Mouse (Mus musculus): ENCODE data around the gene Olfr1286. TPM values are rescaled to one million over a fixed set of nuclear protein-coding genes. Genes with fewer than 3 reads are reported as not detected.

The Olfr1286 gene
- not detected for polyA plus RNA-seq (2014; fragmentation: Illumina TruSeq; extraction: RNeasy Lipid Tissue Mini Kit (QIAGEN cat#74804); ENCODE audit: low replicate concordance)

DNA sequence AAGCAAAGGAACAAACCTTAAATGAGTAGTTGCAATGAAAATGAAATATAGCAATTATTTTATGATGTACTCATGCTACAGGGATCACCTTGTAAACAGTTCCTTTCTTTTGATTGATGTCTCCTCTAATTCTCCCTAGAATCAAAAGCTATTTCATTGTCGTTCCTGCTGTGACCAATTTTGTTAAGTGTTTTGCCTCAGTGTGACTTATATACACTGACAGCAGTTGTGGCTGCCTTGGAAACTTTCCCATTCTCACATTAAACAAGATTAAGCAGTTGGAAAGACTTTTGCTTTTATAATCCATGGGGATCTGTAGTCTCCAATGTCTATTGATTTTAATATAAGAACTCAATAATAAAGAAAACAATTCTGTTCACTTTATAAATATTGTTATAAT lies at the start of gene Olfr1286:
TSS of gene Olfr1286 (minus strand) at position 185 of the 400 bp plus-strand sequence.

GRCm38 (mm10) chr2:111448842-111449241 lies 25.9 kb upstream of the Olfr1286 start, which contains the start of gene Olfr1287:
Olfr1287 (plus strand) TSS chr2:111449142.

GRCm38 (mm10) chr2:111375222-111375621 lies 47.7 kb downstream of the Olfr1286 start, which contains the start of gene Olfr1284:
Olfr1284 (plus strand) TSS chr2:111375522.

Other genes with a start within 250 kb of the Olfr1286 start
- not detected for gene 4930430A15Rik, start 193.5 kb downstream of the Olfr1286 start, polyA plus RNA-seq (2014; fragmentation: Illumina TruSeq; extraction: RNeasy Lipid Tissue Mini Kit (QIAGEN cat#74804); ENCODE audit: low replicate concordance)
- gene Olfr1275, start 187.8 kb downstream of the Olfr1286 start, polyA plus RNA-seq (2014; fragmentation: Illumina TruSeq; extraction: RNeasy Lipid Tissue Mini Kit (QIAGEN cat#74804); ENCODE audit: low replicate concordance) = not detected
- gene Olfr1276, start 168.6 kb downstream of the Olfr1286 start, polyA plus RNA-seq (2014; fragmentation: Illumina TruSeq; extraction: RNeasy Lipid Tissue Mini Kit (QIAGEN cat#74804); ENCODE audit: low replicate concordance) = not detected
- not detected for gene Olfr1277, start 149.0 kb downstream of the Olfr1286 start, polyA plus RNA-seq (2014; fragmentation: Illumina TruSeq; extraction: RNeasy Lipid Tissue Mini Kit (QIAGEN cat#74804); ENCODE audit: low replicate concordance)
- not detected for gene Olfr1278, start 133.0 kb downstream of the Olfr1286 start, polyA plus RNA-seq (2014; fragmentation: Illumina TruSeq; extraction: RNeasy Lipid Tissue Mini Kit (QIAGEN cat#74804); ENCODE audit: low replicate concordance)
- not detected for gene Olfr1279, start 122.5 kb downstream of the Olfr1286 start, polyA plus RNA-seq (2014; fragmentation: Illumina TruSeq; extraction: RNeasy Lipid Tissue Mini Kit (QIAGEN cat#74804); ENCODE audit: low replicate concordance)
- not detected for gene Olfr1280, start 109.1 kb downstream of the Olfr1286 start, polyA plus RNA-seq (2014; fragmentation: Illumina TruSeq; extraction: RNeasy Lipid Tissue Mini Kit (QIAGEN cat#74804); ENCODE audit: low replicate concordance)
- gene Olfr1281, start 96.6 kb downstream of the Olfr1286 start, polyA plus RNA-seq (2014; fragmentation: Illumina TruSeq; extraction: RNeasy Lipid Tissue Mini Kit (QIAGEN cat#74804); ENCODE audit: low replicate concordance) = not detected
- not detected for gene Olfr1282, start 87.0 kb downstream of the Olfr1286 start, polyA plus RNA-seq (2014; fragmentation: Illumina TruSeq; extraction: RNeasy Lipid Tissue Mini Kit (QIAGEN cat#74804); ENCODE audit: low replicate concordance)
- gene Olfr1283, start 56.3 kb downstream of the Olfr1286 start, polyA plus RNA-seq (2014; fragmentation: Illumina TruSeq; extraction: RNeasy Lipid Tissue Mini Kit (QIAGEN cat#74804); ENCODE audit: low replicate concordance) = not detected
- gene Olfr1284, start 47.6 kb downstream of the Olfr1286 start, polyA plus RNA-seq (2014; fragmentation: Illumina TruSeq; extraction: RNeasy Lipid Tissue Mini Kit (QIAGEN cat#74804); ENCODE audit: low replicate concordance) = not detected
- not detected for gene Olfr1287, start 26.0 kb upstream of the Olfr1286 start, polyA plus RNA-seq (2014; fragmentation: Illumina TruSeq; extraction: RNeasy Lipid Tissue Mini Kit (QIAGEN cat#74804); ENCODE audit: low replicate concordance)
- not detected for gene Olfr1288, start 51.0 kb upstream of the Olfr1286 start, polyA plus RNA-seq (2014; fragmentation: Illumina TruSeq; extraction: RNeasy Lipid Tissue Mini Kit (QIAGEN cat#74804); ENCODE audit: low replicate concordance)
- not detected for gene Olfr1289, start 57.7 kb upstream of the Olfr1286 start, polyA plus RNA-seq (2014; fragmentation: Illumina TruSeq; extraction: RNeasy Lipid Tissue Mini Kit (QIAGEN cat#74804); ENCODE audit: low replicate concordance)
- not detected for gene Olfr1290, start 70.7 kb upstream of the Olfr1286 start, polyA plus RNA-seq (2014; fragmentation: Illumina TruSeq; extraction: RNeasy Lipid Tissue Mini Kit (QIAGEN cat#74804); ENCODE audit: low replicate concordance)
- not detected for gene Olfr1291-ps1, start 74.1 kb upstream of the Olfr1286 start, polyA plus RNA-seq (2014; fragmentation: Illumina TruSeq; extraction: RNeasy Lipid Tissue Mini Kit (QIAGEN cat#74804); ENCODE audit: low replicate concordance)
- gene Olfr1293-ps, start 102.1 kb upstream of the Olfr1286 start, polyA plus RNA-seq (2014; fragmentation: Illumina TruSeq; extraction: RNeasy Lipid Tissue Mini Kit (QIAGEN cat#74804); ENCODE audit: low replicate concordance) = not detected
- gene Olfr1294, start 117.2 kb upstream of the Olfr1286 start, polyA plus RNA-seq (2014; fragmentation: Illumina TruSeq; extraction: RNeasy Lipid Tissue Mini Kit (QIAGEN cat#74804); ENCODE audit: low replicate concordance) = not detected
- gene Olfr1295, start 146.6 kb upstream of the Olfr1286 start, polyA plus RNA-seq (2014; fragmentation: Illumina TruSeq; extraction: RNeasy Lipid Tissue Mini Kit (QIAGEN cat#74804); ENCODE audit: low replicate concordance) = not detected
- not detected for gene Olfr1297, start 203.4 kb upstream of the Olfr1286 start, polyA plus RNA-seq (2014; fragmentation: Illumina TruSeq; extraction: RNeasy Lipid Tissue Mini Kit (QIAGEN cat#74804); ENCODE audit: low replicate concordance)
- gene Olfr1298, start 226.1 kb upstream of the Olfr1286 start, polyA plus RNA-seq (2014; fragmentation: Illumina TruSeq; extraction: RNeasy Lipid Tissue Mini Kit (QIAGEN cat#74804); ENCODE audit: low replicate concordance) = not detected
- gene Olfr1299, start 238.3 kb upstream of the Olfr1286 start, polyA plus RNA-seq (2014; fragmentation: Illumina TruSeq; extraction: RNeasy Lipid Tissue Mini Kit (QIAGEN cat#74804); ENCODE audit: low replicate concordance) = not detected